Mouse (Mus musculus): ENCODE data around the gene Zfp598.
"Not testable (repeated sequence)": the region's sequence is repeated elsewhere in the genome, so short reads cannot be mapped to it uniquely, and the experiment has no call there.

DNA sequence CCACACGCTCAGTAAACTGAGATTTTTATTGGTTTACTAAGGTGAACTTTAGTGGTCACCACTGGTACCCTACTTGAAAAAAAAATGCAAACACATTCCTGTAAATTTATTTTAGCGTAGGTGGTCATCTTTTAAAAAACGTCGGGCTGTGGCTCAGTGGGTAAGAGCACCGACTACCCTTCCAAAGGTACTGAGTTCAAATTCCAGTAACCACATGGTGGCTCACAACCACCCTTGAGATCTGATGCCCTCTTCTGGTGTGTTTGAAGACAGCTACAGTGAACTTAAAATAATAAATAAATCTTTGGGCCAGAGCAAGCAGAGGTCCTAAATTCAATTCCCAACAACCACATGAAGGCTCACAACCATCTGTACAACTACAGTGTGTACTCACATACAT, 49.5 kb downstream of the Zfp598 start:
- TF ChIP-seq GATA1 (IDR thresholded peaks at IDR 0.05; ENCODE audit: borderline replicate concordance, low read length); FLI1 (IDR thresholded peaks at IDR 0.05; ENCODE audit: low read length): not testable (repeated sequence)
